Comparison of ENCODE assay signal across 12 mouse cellular contexts in the genomic region with DNA sequence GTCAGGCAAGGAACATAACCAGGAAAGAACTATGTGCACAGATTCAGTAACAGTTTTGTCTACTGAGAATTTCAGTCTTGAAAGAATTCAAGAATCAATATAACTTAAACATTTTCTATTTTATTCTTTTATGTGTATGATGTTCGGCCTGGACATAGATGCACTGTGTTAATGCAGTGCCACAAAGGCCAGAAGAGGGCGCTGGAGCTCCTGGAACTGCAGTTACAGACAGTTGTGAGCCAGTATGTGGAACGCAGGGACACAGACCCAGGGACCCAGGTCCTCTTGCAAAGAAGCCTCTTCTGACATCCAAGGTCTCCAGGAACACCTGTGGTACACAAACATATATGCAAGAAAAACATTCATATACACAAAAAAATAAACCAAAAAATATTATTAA. TPM values are rescaled to one million over a fixed set of nuclear protein-coding genes. Genes with fewer than 3 reads are reported as not detected.
A peak's percentile ranks its signal among the peaks of the same experiment; 100 is the strongest.
DNase-seq lines count a peak whose midpoint lies in the region; ATAC-seq and TF ChIP-seq lines count a peak whose summit lies in the region.
"Had no signal": no experiment of that assay in that cellular context is flagged by ENCODE, and none has a peak within 500 bp of the region (broad histone marks: within the 10 kb centered on the region; RNA-seq: fewer than 3 reads in every experiment).

No protein-coding gene starts in this region.

- H3K4me2 ChIP-seq in forebrain, embryonic 15.5 days (replicated peaks), result no peak overlapping the region
- H3K4me2 ChIP-seq: embryonic facial prominence, embryonic 15.5 days; hindbrain, embryonic 15.5 days; limb, embryonic 13.5 days; neural tube, embryonic 12.5 days had no signal

- no peaks in the 10 kb centered on the region for H3K36me3 ChIP-seq in heart, adult 2 months (ENCODE audit: control insufficient read depth, insufficient read depth, low read length)
- no peaks in the 10 kb centered on the region for H3K36me3 ChIP-seq in testis, adult 2 months (ENCODE audit: control insufficient read depth, insufficient read depth, low read length)
- H3K36me3 ChIP-seq in forebrain, embryonic 15.5 days, result peaks cover 5% of the 10 kb centered on the region

- no peak overlapping the region for H3K27ac ChIP-seq in heart, adult 2 months
- no peak overlapping the region for H3K27ac ChIP-seq in testis, adult 2 months (ENCODE audit: control insufficient read depth, insufficient read depth, low read depth, low read length)
- no peak overlapping the region for H3K27ac ChIP-seq in forebrain, embryonic 15.5 days (replicated peaks)
- H3K27ac ChIP-seq: embryonic facial prominence, embryonic 15.5 days; hindbrain, embryonic 15.5 days; limb, embryonic 13.5 days; neural tube, embryonic 12.5 days had no signal

- TF ChIP-seq CTCF in heart, adult 2 months (IDR thresholded peaks at IDR 0.05), result peak; percentile 58
- TF ChIP-seq CTCF in testis, adult 2 months (IDR thresholded peaks at IDR 0.05; ENCODE audit: control insufficient read depth, insufficient read depth, insufficient replicate concordance, low read depth, low read length), result peak; percentile 50; the same call in 1 of the 2 replicates

- 71% methylated on average over 3 of the region's 3 CpGs for WGBS in heart, adult 2 months
- 59% methylated on average over 3 of the region's 3 CpGs for WGBS in forebrain, embryonic 15.5 days

- intact Hi-C loops in heart, adult 2 months (cut with DNase I), result no loop called here
- intact Hi-C loops in heart, postnatal 25 days (cut with DNase I), result no loop called here

- TF ChIP-seq EP300 in heart, adult 2 months (IDR thresholded peaks at IDR 0.05; ENCODE audit: insufficient read depth, low read depth, low read length), result no peak

- TF ChIP-seq POLR2A in heart, adult 2 months (IDR thresholded peaks at IDR 0.05; ENCODE audit: insufficient read depth, low read depth, low read length), result no peak
- TF ChIP-seq POLR2A in testis, adult 2 months (IDR thresholded peaks at IDR 0.05; ENCODE audit: control insufficient read depth, low read depth, low read length), result no peak

- no peak overlapping the region for H3K9ac ChIP-seq in heart, adult 2 months (ENCODE audit: low read depth, low read length)
- no peak overlapping the region for H3K9ac ChIP-seq in forebrain, embryonic 15.5 days (replicated peaks)
- H3K9ac ChIP-seq: embryonic facial prominence, embryonic 15.5 days; hindbrain, embryonic 15.5 days; limb, embryonic 13.5 days; neural tube, embryonic 12.5 days had no signal

- H3K79me2 ChIP-seq in heart, adult 2 months (replicated peaks; ENCODE audit: control insufficient read depth, insufficient read depth, low read length), result no peaks in the 10 kb centered on the region

- no peak for DNase-seq in heart, adult 2 months
- no peak for DNase-seq in heart, postnatal 25 days (ENCODE audit: low spot score)
- DNase-seq in testis, postnatal 14 days (ENCODE audit: low spot score), result no peak
- DNase-seq in thymus, postnatal 4 days, result peak; percentile 67
- no peak for DNase-seq in heart, adult 11 months

- no peaks in the 10 kb centered on the region for H3K9me3 ChIP-seq in forebrain, embryonic 15.5 days
- H3K9me3 ChIP-seq: embryonic facial prominence, embryonic 15.5 days; hindbrain, embryonic 15.5 days; limb, embryonic 13.5 days; neural tube, embryonic 12.5 days had no signal

- no peaks in the 10 kb centered on the region for H3K27me3 ChIP-seq in heart, adult 2 months (ENCODE audit: control insufficient read depth, insufficient read depth, low read length)
- H3K27me3 ChIP-seq in testis, adult 2 months (ENCODE audit: control insufficient read depth, insufficient read depth, low read length), result no peaks in the 10 kb centered on the region
- H3K27me3 ChIP-seq in forebrain, embryonic 15.5 days, result no peaks in the 10 kb centered on the region
- H3K27me3 ChIP-seq: embryonic facial prominence, embryonic 15.5 days; hindbrain, embryonic 15.5 days; limb, embryonic 13.5 days; neural tube, embryonic 12.5 days had no signal

- no peaks in the 10 kb centered on the region for H3K4me1 ChIP-seq in heart, adult 2 months (ENCODE audit: control insufficient read depth, insufficient read depth, low read length)
- H3K4me1 ChIP-seq in testis, adult 2 months (ENCODE audit: control insufficient read depth, insufficient read depth, low read length), result no peaks in the 10 kb centered on the region
- peaks cover 13% of the 10 kb centered on the region for H3K4me1 ChIP-seq in forebrain, embryonic 15.5 days

- H3K4me3 ChIP-seq in heart, adult 2 months, result no peak overlapping the region
- H3K4me3 ChIP-seq in testis, adult 2 months (ENCODE audit: control insufficient read depth, low read depth, low read length), result no peak overlapping the region
- H3K4me3 ChIP-seq in forebrain, embryonic 15.5 days, result no peak overlapping the region
- H3K4me3 ChIP-seq: embryonic facial prominence, embryonic 15.5 days; hindbrain, embryonic 15.5 days; limb, embryonic 13.5 days; neural tube, embryonic 12.5 days had no signal

- 0 out of 2 replicates have a peak, but pooled peaks have one; percentile 39 for ATAC-seq in granulocyte monocyte progenitor cell, adult 5-6 weeks (replicated peaks; ENCODE audit: poor library complexity, severe bottlenecking)
- no peak for ATAC-seq in forebrain, embryonic 15.5 days (replicated peaks)

RNA-seq across cellular contexts. Expression of a gene that starts 3.0 kb away (rescaled TPM):
- total RNA-seq in heart, adult 2 months (2021), result 10 to 100 TPM; 13.9 to 15.3 TPM
- 15.5 and 17.9 TPM in 2 replicates for polyA plus RNA-seq in heart, adult 2 months (2012; rRNA removed)
- total RNA-seq in heart, postnatal 25 days (2021), result 10 to 100 TPM; 14.3 to 14.8 TPM
- 19.2 and 19.4 TPM in 2 replicates for polyA plus RNA-seq in testis, adult 2 months (2012; rRNA removed)
- total RNA-seq in granulocyte monocyte progenitor cell, adult 5-6 weeks (2014; fragmentation: Nextera tagmentation), result 25.8 and 27.1 TPM in 2 replicates
- total RNA-seq in granulocyte monocyte progenitor cell, adult 5-6 weeks (2017), result 21.1 and 21.5 TPM in 2 replicates
- 38.4 and 42.3 TPM in 2 replicates for polyA plus RNA-seq in forebrain, embryonic 15.5 days (2015; fragmentation: Nextera tagmentation; extraction: Ambion mirVana)

RNA-seq across cellular contexts. Expression of a gene that starts 14.8 kb away (rescaled TPM):
- 10 to 100 TPM; 73.9 to 79.6 TPM for total RNA-seq in heart, adult 2 months (2021)
- polyA plus RNA-seq in heart, adult 2 months (2012; rRNA removed), result 23.1 and 41.1 TPM in 2 replicates
- 10 to 100 TPM; 70.2 to 78.9 TPM for total RNA-seq in heart, postnatal 25 days (2021)
- polyA plus RNA-seq in testis, adult 2 months (2012; rRNA removed), result 82.1 and 99.9 TPM in 2 replicates
- total RNA-seq in granulocyte monocyte progenitor cell, adult 5-6 weeks (2014; fragmentation: Nextera tagmentation), result 126 and 142 TPM in 2 replicates
- total RNA-seq in granulocyte monocyte progenitor cell, adult 5-6 weeks (2017), result 187 and 212 TPM in 2 replicates
- 21.6 and 22.0 TPM in 2 replicates for polyA plus RNA-seq in forebrain, embryonic 15.5 days (2015; fragmentation: Nextera tagmentation; extraction: Ambion mirVana)

RNA-seq across cellular contexts. Expression of a gene that starts 20.5 kb away (rescaled TPM):
- 10 to 100 TPM; 39.8 to 49.3 TPM for total RNA-seq in heart, adult 2 months (2021)
- polyA plus RNA-seq in heart, adult 2 months (2012; rRNA removed), result 37.8 and 51.3 TPM in 2 replicates
- total RNA-seq in heart, postnatal 25 days (2021), result 10 to 100 TPM; 46.3 to 47.0 TPM
- polyA plus RNA-seq in testis, adult 2 months (2012; rRNA removed), result 18.2 and 19.3 TPM in 2 replicates
- total RNA-seq in granulocyte monocyte progenitor cell, adult 5-6 weeks (2014; fragmentation: Nextera tagmentation), result 64.3 and 92.6 TPM in 2 replicates
- 32.2 and 47.4 TPM in 2 replicates for total RNA-seq in granulocyte monocyte progenitor cell, adult 5-6 weeks (2017)
- polyA plus RNA-seq in forebrain, embryonic 15.5 days (2015; fragmentation: Nextera tagmentation; extraction: Ambion mirVana), result 66.3 and 71.2 TPM in 2 replicates

RNA-seq across cellular contexts. Expression of a gene that starts 30.0 kb away (rescaled TPM):
- 10 to 100 TPM; 12.8 TPM for total RNA-seq in heart, adult 2 months (2021)
- polyA plus RNA-seq in heart, adult 2 months (2012; rRNA removed), result 12.7 and 14.2 TPM in 2 replicates
- total RNA-seq in heart, postnatal 25 days (2021), result 10 to 100 TPM; 14.6 to 15.6 TPM
- polyA plus RNA-seq in testis, adult 2 months (2012; rRNA removed), result 107 TPM in 2 replicates
- total RNA-seq in granulocyte monocyte progenitor cell, adult 5-6 weeks (2014; fragmentation: Nextera tagmentation), result 76.3 and 96.9 TPM in 2 replicates
- 298 and 423 TPM in 2 replicates for total RNA-seq in granulocyte monocyte progenitor cell, adult 5-6 weeks (2017)
- polyA plus RNA-seq in forebrain, embryonic 15.5 days (2015; fragmentation: Nextera tagmentation; extraction: Ambion mirVana), result 232 and 253 TPM in 2 replicates

RNA-seq across cellular contexts. Expression of a gene that starts 32.2 kb away (rescaled TPM):
- total RNA-seq in heart, adult 2 months (2021), result 10 to 100 TPM; 20.9 to 24.8 TPM
- 38.9 and 62.9 TPM in 2 replicates for polyA plus RNA-seq in heart, adult 2 months (2012; rRNA removed)
- total RNA-seq in heart, postnatal 25 days (2021), result 10 to 100 TPM; 25.5 to 27.9 TPM
- 14.1 and 14.7 TPM in 2 replicates for polyA plus RNA-seq in testis, adult 2 months (2012; rRNA removed)
- 32.3 and 35.5 TPM in 2 replicates for total RNA-seq in granulocyte monocyte progenitor cell, adult 5-6 weeks (2014; fragmentation: Nextera tagmentation)
- total RNA-seq in granulocyte monocyte progenitor cell, adult 5-6 weeks (2017), result 33.5 and 34.2 TPM in 2 replicates
- polyA plus RNA-seq in forebrain, embryonic 15.5 days (2015; fragmentation: Nextera tagmentation; extraction: Ambion mirVana), result 36.1 and 37.4 TPM in 2 replicates
